Mouse (Mus musculus): ENCODE measurements at regions not wholly inside any gene's neighbourhood (a gene's known extent, or its start where the extent isn't known, plus 50 kb on each side); places are given as distances from the start of the nearest gene placed in this dataset.
A peak's percentile ranks its signal among the peaks of the same experiment; 100 is the strongest.

DNA sequence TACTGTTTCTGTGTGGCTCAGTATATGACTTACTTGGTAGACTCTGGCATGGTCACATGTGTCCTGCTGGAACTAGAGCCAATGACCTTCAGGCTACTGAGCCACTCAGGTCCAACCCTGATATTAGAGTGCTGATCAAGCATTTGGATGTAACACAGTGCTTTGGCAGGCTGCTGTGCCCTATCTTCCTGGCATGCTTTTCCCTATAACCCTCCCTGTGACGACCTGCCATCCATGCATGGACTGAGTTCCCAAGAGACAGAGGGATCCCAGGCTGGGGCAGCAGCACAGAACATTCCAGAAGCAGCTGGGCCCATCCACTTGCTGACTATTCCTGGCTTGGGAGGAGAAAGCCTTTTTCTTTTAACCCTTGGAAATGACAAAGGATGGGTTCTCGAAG, 451.4 kb downstream of the Cd83 start:
- DNase-seq (ENCODE audit: low read depth, low spot score), result peak; percentile 66

DNA sequence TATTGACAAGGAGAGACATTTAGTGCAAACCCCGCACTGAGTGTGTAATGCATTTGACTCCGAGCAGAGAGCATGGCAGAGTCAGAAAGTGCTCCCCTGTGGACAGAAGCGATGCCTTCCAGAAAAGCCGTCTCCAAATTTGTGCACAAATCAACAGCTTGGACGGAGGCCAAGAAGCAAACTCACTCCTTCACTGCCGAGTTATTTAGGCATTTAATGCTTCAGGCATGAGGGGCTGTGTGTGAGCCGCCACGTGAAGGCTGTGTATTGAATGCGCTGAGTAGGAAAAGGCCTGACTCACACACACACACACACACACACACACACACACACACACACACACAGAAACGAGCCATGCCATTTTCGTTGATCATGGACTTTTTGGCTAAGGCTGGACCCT, 453.7 kb downstream of the Cd83 start:
- DNase-seq (ENCODE audit: low read depth, low spot score), result no peak

DNA sequence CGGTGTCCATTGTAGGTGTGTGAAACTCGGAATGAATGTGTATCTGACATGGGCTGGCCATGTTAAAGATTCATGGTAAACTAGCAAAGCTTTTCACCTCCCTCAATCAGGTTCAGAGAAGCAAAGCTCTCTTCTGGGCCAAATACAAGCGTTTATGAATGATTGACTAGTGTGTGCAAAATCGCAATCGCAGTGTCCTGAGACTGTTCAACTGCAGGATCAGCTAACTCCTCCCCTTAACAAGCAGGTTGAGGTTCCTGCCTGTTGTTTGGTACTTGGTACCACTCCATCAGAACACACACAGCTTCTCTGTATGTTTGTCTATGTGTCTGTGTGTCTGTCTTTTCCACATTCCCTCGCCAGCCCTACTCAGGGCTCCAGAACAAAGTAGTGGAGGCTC, 458.6 kb downstream of the Cd83 start:
- DNase-seq (ENCODE audit: low read depth, low spot score), result no peak

DNA sequence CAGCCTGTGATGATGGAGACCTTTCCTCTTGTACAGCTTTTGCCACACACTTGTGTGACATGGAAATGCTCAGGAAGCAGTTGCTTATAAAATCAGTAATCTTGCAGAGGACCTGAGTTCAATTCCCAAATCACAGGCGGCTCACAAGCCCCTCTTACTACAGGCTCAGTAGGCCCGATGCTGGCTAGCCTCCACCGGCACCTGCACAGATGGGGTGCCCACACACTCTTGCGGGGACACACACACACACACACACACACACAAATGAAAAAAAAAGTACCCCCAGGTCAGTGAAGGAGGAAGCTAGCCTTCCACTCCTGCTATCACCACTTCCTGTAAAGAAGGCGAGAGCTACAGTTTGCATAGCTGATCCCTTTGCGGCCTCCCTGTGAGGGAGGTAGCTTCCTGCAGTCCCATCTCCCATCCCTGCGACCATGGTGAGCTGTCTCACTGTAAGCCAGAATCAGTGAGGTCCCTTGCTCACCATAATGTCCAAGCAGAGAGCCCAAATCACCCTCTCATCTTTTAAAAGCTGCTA, 462.2 kb downstream of the Cd83 start:
- DNase-seq (ENCODE audit: low read depth, low spot score), result no peak

DNA sequence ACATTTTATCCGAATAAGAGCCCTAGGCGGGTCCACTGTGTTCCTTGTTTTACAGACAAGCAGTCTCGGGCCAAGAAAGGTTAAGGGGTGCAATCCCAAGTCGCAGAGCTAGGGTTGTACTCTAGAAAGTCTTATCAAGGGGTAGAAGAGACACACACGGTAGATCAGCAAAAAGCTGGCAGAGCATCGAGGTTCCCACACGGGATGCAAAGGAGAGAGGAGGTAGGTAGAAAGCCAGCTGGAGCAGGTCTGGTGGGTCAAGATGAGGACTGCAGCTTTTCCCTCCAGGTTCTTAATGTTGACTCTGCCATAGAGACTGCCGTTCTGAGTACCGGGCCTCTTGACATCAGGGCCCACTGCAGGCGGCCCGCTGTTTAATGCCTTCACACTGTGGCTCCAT, 463.3 kb downstream of the Cd83 start:
- DNase-seq (ENCODE audit: low read depth, low spot score), result no peak

DNA sequence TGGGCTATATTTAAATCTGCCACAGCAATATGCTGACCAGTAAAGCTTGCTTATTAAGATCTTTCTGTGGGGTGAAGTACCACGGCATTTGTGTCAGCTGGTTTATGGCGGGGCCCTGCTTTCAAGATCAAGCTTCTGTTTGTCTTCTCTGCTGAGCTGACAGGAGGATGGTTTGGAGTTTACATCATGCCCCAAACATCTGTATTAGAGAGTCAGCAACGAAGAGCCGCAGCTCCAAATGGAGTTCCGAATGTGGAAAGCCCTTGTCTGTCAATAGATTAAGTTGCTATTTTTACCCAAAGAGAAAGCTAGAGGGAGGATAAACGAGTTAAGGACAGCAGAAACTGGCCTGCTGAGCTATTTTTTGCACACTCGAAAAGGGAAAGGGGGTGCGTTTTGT, 463.8 kb downstream of the Cd83 start:
- no peak for DNase-seq (ENCODE audit: low read depth, low spot score)

DNA sequence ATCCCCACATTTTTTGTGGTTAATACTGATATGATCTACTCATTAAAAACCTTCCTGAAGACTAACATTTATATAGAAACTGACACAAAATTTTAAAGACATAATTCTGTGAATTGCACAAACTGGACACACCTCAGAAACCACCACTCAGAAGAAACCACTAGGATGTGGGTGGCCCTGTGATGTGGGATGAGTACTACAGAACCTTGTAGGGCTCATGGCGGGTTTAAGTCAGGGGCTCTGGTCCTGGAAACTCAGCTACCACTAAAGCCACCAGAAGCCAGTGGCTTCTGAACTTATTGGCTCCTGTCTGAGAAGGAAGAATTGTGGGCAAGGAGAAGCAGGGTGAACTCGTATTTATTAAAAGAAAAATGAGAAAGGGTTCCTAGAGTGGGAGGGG, 464.5 kb downstream of the Cd83 start:
- DNase-seq (ENCODE audit: low read depth, low spot score), result no peak

DNA sequence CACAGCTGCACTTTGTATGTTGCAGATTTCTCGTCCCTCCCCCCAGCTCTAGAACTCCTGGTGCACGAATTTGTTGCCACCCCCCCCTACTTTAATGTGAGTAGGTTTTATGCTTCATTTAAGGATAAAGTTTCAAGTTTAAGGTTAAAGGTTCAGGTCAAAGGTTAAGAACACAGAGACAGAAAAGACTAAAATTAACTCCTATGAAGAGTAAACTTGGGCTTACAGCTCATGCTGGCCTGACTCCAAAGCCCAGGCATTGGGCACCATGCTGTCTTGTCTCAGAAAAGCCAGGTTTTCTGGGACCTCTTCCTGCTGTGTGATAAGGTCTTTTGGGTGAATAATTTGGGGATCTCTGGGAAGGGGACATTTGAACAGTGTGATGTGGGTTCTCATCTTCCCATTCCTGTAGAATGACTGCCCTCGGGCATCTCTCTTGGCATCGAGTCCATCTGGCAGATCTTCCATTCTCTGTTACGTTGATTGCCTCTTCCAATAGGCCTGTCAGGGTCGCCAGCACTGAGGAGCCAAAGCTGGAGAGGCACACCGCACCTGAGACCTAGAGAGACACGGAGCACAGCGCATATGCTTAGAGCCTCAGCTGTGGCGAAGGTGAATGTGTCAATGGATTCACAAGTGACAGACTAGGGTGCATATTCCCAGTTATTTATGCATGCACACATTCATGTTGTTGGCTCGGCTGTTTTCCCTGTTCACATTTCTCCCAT, 466.1 kb downstream of the Cd83 start:
- DNase-seq (ENCODE audit: low read depth, low spot score), result no peak

DNA sequence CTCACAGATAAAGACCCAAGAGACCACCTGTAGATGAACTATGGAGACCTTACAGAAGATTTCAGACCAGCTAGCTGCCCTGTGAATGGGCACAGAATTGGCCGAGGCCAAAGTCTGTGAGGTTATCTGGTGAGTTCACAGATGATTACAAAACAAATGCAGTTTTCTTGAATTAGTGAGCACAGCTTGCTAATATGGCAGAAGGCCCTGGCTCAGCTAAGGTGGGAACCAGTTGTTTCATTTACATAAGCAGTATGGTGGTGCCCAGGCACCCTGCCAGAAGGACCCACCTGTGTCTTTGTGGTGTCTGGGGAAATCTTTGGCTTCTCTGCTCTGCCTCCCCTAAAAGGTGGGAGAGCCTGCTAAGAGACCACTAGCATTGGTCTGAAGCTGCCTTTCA, 466.9 kb downstream of the Cd83 start:
- no peak for DNase-seq (ENCODE audit: low read depth, low spot score)

DNA sequence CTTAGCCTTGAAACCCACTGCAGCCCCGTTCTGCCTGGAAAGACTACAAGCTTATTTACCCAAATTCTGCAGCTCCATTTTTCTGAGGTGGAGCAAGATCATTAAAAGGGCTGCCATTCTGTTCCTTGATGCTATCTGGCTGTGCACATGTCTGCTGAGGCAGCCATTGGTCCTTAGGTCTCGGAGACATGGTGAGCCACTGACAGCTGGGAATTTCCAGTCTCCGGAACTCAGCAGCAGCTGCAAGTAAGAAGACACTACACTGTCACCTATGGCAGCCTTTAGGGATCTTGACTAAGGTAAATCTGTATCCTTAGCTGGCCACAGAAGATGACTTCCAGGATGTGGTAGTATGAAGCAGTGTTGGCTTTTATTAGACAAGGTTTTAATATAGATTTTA, 467.9 kb downstream of the Cd83 start:
- DNase-seq (ENCODE audit: low read depth, low spot score), result no peak

DNA sequence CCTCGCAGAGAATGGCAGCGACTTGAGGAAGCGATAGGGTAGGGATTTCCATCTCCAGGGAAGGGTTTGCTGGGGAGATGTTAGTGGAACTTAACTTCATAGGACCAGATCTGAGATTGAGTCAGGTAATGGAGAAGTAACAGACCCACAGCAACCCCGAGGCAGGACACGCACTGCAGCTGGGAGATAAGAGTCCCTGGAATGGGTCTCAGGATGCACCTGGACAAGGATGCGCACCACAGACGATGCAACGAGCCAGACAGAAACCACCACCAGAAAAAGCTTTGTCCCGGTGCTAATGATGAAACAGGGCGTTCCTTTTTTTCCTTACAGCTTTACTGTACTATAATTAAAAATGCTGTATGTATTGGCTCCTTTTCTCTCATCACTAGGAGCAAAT, 470.9 kb upstream of the Jarid2 start:
- DNase-seq (ENCODE audit: low read depth, low spot score), result no peak

DNA sequence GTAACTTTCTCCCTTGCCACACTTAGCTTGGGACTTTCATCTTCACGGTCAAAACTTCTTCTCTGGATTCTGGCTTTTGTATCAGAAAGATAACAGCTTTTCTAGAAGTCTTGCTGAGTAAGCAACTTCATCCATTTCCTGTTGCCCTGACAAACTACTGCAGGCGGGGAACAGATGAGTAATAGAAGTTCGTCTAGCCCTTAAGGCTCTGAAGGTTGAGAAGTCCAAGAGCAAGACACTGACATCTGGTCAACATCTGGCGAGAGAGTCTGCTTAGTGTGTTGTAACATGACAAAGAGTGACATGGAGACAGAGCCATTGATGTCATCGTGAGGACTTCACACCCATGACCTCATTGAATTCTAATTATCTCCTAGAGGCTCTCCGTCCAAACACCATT, 469.2 kb upstream of the Jarid2 start:
- peak; percentile 78 for DNase-seq (ENCODE audit: low read depth, low spot score)

DNA sequence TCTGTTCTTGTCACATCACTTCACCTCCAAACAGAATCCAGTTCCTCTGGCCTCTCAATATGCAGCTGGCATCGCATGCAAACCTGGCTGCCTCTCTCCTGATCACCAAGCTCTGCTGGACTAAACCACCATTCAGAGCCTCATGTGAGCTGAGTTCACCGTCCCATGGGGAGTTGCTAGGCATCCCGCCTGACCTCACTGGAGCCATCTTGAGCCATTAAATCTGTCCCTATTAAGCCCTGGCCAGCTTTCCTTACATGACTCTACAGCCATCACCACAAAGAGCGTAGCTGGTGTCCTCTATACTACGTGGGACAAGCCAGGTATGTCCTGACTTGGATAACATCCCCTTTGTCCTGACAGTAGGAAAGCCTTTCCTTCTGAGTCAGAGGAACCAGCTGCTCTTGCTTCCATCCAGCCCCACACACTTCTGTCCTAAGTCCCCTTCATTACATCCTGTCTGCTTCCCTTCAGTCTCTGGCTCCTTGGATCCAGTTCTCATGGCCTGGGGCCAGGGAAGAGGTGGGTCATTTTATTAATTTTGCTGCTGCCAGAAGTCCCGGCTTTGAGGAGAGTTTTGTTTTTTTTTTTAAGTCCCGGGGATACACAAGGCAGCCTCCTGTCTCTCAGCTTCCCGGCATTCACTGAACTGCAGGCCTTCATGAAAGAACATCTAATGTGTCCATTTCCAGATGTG, 468.5 kb upstream of the Jarid2 start:
- peak; percentile 72 for DNase-seq (ENCODE audit: low read depth, low spot score)

DNA sequence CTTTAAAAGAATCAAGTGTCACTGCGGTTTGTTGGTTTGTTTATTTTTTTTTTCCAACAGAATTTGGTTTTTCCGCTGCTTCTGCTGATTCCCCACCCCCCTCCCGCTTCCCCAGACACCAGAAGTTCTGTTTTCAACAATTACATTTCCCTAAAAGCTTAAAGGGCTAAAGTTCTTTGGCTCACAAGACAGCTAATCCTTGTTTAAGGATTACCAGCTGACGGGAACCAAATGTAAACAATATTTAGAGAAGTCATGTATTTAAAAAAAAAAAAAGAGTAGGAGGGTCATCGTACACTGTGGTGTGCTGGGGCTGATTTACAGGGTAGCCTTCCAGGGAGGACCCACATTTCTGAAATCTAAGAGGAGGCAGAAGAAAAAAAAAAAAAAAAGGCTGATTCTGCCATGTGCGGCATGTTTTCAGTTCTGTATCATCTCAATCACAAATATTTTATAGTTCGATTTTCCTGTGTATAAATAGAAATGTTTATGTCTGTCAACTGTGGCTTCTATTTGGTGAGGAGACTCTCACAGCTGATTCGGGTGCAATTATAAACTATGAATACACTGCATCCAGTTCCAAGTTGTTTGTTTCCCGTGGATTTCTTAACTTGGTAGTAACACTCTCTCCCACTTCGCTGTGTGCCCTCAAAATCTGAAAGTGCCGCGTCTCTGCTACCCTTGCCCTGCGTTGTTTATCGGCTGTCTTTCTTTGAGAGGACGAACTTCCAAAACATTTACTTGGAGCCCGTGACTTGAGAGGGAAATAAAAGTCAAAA, 456.3 kb upstream of the Jarid2 start:
- DNase-seq (ENCODE audit: low read depth, low spot score), result no peak

DNA sequence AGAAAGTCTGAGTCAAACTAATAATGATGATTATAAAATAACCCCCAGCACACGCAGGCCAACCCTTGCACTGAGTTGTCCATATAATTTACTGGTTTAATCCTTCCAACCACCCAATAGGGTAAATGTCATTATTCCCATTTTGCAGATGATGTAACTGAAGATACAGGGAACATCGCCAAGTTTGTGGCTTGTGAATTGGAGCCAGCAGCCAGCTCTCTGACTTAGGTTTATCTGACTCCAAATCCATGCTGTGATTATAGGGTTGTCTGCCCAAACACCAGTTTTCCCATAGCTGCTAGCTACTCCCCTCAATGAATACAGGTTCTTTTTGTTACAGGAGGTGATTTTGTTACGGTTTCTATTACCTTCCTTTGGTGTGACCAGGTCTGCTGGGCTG, 451.3 kb upstream of the Jarid2 start:
- DNase-seq (ENCODE audit: low read depth, low spot score), result no peak

DNA sequence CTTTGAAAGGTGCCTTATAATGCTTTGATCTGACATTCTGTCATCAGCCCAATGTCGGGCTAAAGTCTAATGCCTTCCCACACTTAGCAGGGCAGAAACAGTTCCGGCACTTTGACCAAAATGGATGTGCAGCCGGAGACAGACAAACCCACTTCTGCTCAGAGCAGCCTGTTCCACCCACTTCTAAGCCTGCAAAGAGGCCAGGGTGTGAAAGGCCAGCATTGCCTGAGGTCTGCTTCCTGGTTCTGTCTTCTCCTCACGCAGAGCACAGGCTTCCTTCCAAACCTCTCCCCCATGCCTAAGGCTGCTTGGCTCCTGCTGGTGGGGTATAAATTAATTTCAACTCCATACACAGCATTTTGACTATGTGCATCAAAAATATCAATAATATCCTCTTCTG, 450.2 kb upstream of the Jarid2 start:
- DNase-seq (ENCODE audit: low read depth, low spot score), result no peak

DNA sequence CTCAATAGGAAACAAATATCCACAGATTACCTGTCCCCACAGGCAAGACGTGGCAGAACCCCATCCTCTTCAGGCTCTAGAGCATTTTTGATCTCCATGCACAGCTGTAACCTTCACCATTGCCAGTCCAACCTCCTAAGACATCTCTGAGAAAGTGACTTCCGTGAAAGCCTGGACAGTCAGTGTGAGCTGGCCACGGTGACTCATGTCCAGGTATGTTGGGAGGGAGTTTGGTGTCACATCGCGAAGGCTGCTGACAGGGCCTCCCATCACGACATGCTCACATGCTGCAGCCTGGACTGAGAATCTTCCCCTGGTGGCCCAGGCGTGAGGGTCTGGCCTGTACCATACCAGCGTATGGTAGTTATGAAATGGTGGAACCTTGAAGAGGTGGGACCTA, 449.0 kb upstream of the Jarid2 start:
- DNase-seq (ENCODE audit: low read depth, low spot score), result no peak

DNA sequence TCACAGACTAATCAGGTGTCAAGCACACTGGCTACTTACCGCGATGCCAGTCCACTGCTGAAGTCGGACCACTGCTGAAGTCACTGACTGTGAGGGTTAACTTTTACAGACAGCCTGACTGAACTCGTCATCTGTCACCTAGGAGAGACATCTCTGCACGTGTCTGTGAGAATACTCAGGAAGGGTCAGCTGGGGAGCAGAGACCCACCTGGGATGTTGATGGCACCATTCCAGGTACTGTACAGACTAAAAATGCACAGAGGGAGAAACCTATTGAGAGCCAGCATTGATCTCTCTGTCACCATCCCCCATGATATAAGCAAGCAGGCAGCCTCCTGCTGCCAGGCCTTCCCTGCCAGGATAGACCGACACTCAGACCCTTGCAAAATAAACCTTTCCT, 447.5 kb upstream of the Jarid2 start:
- DNase-seq (ENCODE audit: low read depth, low spot score), result no peak

DNA sequence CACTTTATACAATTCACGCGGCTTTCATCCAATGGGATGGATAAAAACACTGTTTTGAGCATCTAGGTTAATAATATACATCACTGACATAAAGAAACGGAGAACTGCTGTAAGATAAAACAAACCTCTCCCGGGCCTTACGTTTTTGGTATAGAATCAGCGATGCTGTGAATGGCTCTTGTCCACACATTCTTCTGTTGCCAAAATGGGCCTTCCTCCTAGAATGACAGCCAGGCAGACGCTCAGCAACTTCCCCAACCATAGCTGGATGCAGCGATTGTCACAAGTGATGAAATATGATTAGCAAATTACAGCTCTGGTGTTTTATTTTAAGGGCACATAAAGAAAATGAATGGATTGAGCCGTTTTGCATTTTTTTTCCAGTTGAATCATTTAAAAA, 447.0 kb upstream of the Jarid2 start:
- no peak for DNase-seq (ENCODE audit: low read depth, low spot score)

DNA sequence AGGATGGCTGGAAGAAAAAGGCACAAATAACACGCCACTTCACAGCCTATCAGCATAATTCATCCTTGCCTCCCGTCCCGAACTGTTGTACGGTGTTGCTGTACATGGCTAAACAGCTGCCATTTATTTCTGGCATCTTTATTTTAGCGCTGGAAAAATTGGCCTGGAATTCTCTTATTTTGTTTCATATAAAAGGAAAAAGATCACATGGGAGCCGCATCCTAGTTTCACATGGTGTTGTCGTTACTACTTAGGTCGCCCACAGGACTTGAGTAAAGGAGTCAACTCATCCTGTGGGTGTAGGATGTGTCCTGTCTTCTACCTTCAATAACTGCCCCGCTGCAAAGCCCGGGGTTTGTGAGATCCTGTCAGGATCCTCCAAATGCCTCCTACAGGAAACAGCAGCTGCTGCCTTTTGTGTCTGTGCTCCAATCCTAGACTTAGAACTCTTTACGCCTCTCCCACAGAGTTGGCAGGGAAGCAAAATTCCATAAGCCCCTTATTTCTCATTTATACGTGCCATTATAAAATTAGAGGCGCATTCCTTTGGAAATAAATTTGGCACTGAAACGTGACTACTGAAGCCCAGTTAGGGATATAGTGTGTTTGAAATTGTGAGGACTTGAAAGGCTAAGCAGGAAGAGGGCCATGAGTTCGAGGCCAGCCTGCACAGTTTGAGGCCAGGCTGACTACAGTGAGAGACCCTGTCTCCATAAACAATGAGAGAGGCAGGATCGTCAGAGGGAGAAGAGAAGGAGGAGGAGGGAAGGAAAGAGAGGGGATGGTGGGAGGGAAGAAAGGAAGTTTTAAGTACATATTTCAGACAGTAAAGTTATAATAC, 446.3 kb upstream of the Jarid2 start:
- no peak for DNase-seq (ENCODE audit: low read depth, low spot score)

DNA sequence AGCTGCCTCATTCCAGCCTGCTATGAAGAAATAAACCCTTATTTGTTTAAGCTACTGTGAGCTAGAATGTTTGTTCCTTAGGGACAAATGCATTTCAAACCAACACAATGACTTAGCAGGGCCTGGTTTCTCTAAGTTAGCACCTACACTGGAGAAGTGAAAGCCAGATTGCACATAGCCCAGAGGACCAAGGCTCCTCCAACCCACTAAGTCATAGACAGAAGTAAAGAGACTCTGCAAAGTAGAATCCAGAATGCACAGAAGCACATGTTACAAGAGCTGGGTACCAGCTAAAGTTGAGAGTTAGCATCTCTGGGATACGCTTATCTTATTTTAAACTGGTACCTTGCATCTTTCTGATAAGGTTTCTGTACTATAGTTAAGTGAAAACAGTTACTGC, 443.4 kb upstream of the Jarid2 start:
- DNase-seq (ENCODE audit: low read depth, low spot score), result no peak

DNA sequence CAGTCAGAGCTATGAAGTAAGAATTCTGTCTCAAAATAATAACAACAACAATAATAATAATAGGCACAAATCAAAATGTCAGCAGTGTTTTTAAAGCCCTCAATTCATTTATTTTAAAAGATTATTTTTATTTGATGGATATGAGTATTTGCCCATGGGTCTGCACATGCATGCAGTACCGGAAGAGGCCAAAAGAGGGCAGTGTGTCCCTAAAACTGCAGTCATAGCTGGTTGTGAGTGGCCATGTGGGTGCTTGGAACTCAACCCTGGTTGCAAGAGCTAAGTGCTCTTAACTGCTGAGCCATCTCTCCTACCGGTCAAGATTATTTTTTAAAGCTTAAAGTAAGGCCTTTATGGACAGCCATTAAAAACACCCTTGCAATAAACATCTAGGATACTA, 439.1 kb upstream of the Jarid2 start:
- no peak for DNase-seq (ENCODE audit: low read depth, low spot score)
